Mouse (Mus musculus) urinary bladder, postnatal 10 days (tissue): ENCODE data around the gene Gm21304.
"Not testable (repeated sequence)": the region's sequence is repeated elsewhere in the genome, so short reads cannot be mapped to it uniquely, and the experiment has no call there.

Source experiments
- DNase-seq: peaks from one replicate; pipeline ENCODE4 v3.0.0; 2022; ENCODE audit warnings: low spot score

Gm21304 gene

DNA sequence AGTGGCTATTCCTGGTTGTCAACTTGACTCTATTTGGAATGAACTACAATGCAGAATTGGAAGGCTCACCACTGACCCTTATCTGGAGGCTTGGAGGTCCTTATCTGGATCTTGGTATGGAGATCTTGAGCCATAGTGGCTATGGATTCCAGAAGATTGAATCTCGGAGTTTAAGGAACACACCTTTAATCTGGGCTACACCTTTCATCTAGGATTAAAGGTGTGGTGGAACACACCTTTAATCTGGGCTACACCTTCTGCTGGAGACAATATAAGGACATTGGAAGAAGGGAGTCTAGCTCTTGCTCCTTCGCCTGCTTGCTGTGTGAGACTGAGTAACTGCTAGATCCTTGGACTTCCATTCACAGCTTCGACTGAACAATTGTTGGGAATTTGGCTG lies at the start of gene Gm21304:
Gene Gm21304, plus strand, starts transcription at position 301 of the 400 bp plus-strand sequence.
- not testable (repeated sequence) for DNase-seq

DNA sequence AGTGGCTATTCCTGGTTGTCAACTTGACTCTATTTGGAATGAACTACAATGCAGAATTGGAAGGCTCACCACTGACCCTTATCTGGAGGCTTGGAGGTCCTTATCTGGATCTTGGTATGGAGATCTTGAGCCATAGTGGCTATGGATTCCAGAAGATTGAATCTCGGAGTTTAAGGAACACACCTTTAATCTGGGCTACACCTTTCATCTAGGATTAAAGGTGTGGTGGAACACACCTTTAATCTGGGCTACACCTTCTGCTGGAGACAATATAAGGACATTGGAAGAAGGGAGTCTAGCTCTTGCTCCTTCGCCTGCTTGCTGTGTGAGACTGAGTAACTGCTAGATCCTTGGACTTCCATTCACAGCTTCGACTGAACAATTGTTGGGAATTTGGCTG lies 25.6 kb upstream of the Gm21304 start, which contains the start of gene Gm21293:
Gene Gm21293, plus strand, starts transcription at position 301 of the 400 bp plus-strand sequence.
- not testable (repeated sequence) for DNase-seq

DNA sequence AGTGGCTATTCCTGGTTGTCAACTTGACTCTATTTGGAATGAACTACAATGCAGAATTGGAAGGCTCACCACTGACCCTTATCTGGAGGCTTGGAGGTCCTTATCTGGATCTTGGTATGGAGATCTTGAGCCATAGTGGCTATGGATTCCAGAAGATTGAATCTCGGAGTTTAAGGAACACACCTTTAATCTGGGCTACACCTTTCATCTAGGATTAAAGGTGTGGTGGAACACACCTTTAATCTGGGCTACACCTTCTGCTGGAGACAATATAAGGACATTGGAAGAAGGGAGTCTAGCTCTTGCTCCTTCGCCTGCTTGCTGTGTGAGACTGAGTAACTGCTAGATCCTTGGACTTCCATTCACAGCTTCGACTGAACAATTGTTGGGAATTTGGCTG lies 17.1 kb upstream of the Gm21304 start, which contains the start of gene Gm6763:
Gene Gm6763, plus strand, starts transcription at position 301 of the 400 bp plus-strand sequence.
- not testable (repeated sequence) for DNase-seq

DNA sequence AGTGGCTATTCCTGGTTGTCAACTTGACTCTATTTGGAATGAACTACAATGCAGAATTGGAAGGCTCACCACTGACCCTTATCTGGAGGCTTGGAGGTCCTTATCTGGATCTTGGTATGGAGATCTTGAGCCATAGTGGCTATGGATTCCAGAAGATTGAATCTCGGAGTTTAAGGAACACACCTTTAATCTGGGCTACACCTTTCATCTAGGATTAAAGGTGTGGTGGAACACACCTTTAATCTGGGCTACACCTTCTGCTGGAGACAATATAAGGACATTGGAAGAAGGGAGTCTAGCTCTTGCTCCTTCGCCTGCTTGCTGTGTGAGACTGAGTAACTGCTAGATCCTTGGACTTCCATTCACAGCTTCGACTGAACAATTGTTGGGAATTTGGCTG lies 8.6 kb upstream of the Gm21304 start, which contains the start of gene Gm8764:
Gene Gm8764, plus strand, starts transcription at position 301 of the 400 bp plus-strand sequence.
- DNase-seq: not testable (repeated sequence)

DNA sequence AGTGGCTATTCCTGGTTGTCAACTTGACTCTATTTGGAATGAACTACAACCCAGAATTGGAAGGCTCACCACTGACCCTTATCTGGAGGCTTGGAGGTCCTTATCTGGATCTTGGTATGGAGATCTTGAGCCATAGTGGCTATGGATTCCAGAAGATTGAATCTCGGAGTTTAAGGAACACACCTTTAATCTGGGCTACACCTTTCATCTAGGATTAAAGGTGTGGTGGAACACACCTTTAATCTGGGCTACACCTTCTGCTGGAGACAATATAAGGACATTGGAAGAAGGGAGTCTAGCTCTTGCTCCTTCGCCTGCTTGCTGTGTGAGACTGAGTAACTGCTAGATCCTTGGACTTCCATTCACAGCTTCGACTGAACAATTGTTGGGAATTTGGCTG lies 8.4 kb downstream of the Gm21304 start, which contains the start of gene Gm21312:
Gene Gm21312, plus strand, starts transcription at position 301 of the 400 bp plus-strand sequence.
- DNase-seq: not testable (repeated sequence)

DNA sequence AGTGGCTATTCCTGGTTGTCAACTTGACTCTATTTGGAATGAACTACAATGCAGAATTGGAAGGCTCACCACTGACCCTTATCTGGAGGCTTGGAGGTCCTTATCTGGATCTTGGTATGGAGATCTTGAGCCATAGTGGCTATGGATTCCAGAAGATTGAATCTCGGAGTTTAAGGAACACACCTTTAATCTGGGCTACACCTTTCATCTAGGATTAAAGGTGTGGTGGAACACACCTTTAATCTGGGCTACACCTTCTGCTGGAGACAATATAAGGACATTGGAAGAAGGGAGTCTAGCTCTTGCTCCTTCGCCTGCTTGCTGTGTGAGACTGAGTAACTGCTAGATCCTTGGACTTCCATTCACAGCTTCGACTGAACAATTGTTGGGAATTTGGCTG lies 16.9 kb downstream of the Gm21304 start, which contains the start of gene Gm20765:
Gene Gm20765, plus strand, starts transcription at position 301 of the 400 bp plus-strand sequence.
- not testable (repeated sequence) for DNase-seq

DNA sequence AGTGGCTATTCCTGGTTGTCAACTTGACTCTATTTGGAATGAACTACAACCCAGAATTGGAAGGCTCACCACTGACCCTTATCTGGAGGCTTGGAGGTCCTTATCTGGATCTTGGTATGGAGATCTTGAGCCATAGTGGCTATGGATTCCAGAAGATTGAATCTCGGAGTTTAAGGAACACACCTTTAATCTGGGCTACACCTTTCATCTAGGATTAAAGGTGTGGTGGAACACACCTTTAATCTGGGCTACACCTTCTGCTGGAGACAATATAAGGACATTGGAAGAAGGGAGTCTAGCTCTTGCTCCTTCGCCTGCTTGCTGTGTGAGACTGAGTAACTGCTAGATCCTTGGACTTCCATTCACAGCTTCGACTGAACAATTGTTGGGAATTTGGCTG lies 25.4 kb downstream of the Gm21304 start, which contains the start of gene Gm4340:
Gene Gm4340, plus strand, starts transcription at position 301 of the 400 bp plus-strand sequence.
- DNase-seq: not testable (repeated sequence)

DNA sequence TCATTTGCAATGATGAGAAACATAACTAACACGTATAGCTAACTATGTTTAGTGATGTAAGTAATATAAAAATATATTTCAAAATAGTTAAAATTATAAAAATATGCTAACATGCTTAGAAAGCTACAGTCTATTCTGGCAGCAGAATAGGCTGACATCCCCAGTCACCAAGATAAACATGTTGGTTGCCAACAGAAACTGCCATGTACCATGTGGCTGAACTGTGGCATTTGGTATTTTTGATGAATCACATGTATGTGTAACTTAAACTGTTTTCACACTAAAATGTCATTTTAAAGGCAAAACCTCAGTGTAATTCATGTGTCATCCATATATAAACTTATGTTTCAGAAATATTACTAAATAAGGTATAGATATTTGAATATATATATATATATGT lies 41.3 kb downstream of the Gm21304 start:
- no peak for DNase-seq

DNA sequence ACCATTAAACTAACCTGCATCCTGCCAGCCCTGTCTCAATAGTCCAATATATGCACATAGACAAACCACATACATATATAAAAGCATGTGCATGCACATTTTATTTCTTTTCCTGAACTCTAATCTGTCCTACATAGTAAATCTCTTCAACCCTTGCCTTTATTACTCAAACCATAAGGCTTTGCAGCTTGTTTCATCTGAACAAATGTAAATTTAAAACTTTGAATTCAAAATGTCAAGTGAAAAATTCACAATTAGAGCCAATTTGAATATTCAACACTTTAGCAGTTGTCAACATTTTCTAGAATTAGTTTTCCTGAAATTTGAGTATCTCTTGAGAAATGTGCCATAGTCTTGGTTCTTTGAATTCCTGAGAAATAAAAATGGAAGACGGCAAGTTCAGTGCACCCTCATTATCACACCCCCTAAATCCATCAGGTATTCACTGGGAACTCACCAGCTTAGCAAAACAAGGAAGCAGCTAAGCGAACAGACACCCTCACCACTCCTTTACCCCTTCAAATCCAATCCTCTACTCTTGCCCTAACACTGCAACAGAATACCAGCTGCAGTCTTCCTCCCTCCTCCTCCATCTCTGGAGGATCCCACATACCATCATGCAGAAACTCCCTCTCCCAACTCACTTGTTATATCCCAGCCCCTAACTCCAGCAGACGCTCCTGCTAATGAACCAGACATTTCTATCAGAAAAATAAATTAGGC lies 42.1 kb downstream of the Gm21304 start:
- DNase-seq: no peak

DNA sequence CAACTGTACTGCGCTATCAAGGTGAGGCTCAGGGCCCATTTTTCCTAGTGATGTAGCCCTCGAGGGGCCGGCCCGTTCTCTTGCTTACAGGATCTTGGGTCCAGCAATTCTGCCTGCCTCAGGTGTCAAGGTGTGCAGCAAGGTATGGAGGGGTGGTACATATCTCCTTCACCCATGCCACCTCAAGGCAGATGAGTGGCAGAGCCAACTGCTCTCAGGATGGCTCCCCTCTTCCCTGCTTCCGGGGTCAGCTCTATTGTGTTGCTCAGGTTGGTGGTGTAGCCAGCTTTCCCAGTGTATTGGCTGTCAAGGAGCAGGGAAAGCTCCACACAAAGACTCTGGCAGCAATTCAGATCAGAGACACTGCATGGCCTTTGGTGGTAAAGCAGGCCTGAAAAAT lies 46.2 kb downstream of the Gm21304 start:
- no peak for DNase-seq
